Mouse (Mus musculus) embryonic stem cell, embryonic (primary cell): ENCODE data around the gene Henmt1.

Experiments used
- CTCF ChIA-PET, 4 experiments: fragments of 300-600 bp in 2 of 4; fragments of 350-600 bp in 2 of 4; sonication (Branson Sonifier 250); formaldehyde crosslinking; loops; one replicate each; lab custom pipeline; 2022; ENCODE audit warnings: inconsistent platforms in 2 of 4; lab: Charles Lee
- POLR2A ChIA-PET, 4 experiments: fragments of 300-600 bp in 2 of 4; fragments of 350-600 bp in 2 of 4; sonication (Branson Sonifier 250); formaldehyde crosslinking; loops; one replicate each; lab custom pipeline; 2022; ENCODE audit warnings: antibody characterized with exemption in 4 of 4, inconsistent platforms in 1 of 4; lab: Charles Lee

Henmt1 gene

DNA sequence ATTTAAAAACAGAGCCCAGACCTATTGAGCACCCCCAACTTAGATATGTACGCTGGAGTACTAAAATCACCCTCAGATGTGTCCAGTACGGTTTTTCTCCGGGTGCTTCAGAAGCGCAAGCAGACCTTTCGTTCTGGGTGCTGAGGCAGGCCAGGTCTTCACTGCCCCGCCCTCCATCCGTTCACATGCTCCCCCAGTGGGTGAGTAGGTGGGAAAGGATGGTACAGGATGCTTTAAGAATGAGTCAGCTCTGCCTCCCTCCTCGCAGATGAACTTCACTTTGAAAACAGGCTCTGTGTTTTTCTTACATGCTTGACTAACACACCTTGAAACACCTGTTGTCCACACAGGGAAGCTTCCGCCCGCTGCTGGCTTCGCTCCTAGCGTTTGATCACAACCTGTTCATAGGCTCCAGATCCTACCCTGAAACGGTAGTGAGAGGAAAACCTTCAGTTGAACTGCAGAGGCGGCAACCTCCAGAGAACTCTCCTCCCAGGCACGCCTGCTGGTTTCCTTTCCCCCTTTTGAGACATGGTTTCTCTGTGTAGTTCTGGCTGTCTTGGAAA, 35.3 kb downstream of the Henmt1 start:
- ChIA-PET POLR2A (no interaction called here), CTCF (interaction anchor here in 1 of 4 experiments (0.6 to 1.7 kb wide), 2 partner anchors 11 to 12 kb away, joined by 3 to 5 read pairs; no protein-coding TSS in a partner anchor)

DNA sequence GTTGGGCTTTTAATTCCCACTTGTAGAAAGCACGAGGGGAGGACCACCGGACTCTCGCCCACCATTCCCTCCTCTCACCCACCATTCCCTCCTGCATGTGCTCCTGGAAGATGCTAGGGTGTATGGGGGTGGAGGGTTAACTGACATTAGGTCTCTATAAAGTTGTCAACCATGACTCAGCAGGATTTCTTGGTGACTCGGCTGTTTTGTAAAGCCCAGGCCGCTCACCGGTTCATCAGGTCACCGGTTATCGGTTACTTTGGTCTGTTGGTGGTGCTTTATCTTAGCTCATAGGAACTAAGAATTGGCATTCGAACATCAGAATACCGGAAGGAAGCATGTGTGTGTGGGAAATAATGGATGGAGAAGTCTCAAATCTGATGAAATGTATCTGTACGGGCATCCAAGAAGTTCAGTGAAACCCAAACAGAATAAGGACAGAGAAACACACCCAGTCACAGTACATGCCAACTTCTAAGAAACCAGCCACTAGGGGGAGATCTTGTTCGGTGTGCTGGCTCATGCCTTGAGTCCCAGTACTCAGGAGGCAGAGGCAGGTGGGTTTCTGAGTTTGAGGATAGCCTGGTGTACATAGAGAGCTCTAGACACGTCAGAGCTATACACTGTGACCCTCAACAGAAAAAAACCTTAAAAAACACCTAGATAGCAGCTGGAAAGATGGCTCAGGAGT, 37.8 kb downstream of the Henmt1 start:
- ChIA-PET POLR2A (interaction anchor here in 2 of 4 experiments (0.6 kb wide), 2 partner anchors 67 to 439 kb away, joined by 3 to 5 read pairs; no protein-coding TSS in a partner anchor), CTCF (interaction anchor here in 3 of 4 experiments (0.5 to 1.6 kb wide), 7 partner anchors 13 to 514 kb away, joined by 3 to 4 read pairs (median 3); partner anchors contain the start of gene Fam102b (in 2 of the 3))

DNA sequence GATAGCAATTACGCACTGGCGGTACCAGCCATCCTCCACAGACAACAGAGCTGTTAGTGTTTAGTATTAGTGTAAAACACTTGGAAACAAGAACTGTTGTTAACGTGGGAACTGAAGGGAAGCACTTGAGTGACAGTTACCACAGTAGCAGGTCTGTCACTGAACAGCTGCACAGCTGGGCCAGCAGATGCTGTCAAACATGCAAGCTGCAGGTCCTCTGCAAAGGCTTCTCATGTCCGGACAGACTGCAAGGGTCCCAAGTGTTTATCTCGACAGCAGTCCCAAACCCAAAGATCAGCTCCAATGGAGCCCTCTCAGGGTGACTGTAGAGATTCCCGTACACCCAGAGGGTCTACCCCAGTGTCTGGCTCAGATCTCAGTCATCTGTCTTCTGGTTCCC, 42.3 kb downstream of the Henmt1 start:
- ChIA-PET CTCF (no interaction called here), POLR2A (interaction anchor here in 1 of 4 experiments (0.5 to 1.1 kb wide), 3 partner anchors 155 to 1029 kb away, joined by 3 to 4 read pairs (median 4); no protein-coding TSS in a partner anchor)

DNA sequence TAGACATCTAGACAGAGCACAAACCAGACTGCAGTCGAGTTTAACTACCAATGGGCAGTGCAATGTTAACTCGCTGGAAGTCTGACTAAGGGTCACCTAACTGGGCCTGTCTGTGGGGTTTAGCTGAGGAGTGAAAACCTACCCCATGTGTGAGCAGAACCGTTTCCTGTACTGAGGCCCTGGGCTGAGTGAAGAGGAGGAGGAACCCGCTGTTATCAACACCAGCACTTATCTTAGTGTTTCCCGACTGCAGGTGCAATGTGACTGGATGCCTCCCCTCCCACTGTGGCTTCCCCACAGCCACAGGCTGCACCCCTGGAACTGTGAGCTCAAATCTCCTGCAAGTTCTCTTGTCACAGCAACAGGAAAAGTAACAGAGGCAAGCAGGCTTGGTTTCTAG, 44.3 kb downstream of the Henmt1 start:
- CTCF ChIA-PET, result no interaction called here
- POLR2A ChIA-PET, result no interaction called here

DNA sequence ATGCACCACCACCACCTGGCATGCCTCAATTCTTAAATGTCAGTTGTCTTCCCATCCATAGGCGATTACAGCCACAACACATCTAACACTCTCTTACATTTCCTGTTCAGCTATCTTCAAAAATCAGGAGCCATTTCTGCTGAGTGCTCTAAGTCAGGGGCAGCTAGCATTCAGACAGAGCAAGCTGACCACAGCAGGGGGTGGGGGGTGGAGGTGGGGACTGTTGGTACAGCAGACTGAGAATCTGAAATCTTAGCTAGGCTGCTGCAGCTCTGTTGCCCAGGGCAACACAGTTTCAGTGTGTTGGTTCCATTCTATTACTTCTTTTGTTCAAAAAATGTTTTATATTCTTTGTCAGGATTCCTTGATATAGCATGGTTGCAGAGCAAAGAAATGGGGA, 46.9 kb downstream of the Henmt1 start:
- CTCF ChIA-PET, result interaction anchor here in 2 of 4 experiments (0.6 to 1.2 kb wide), 2 partner anchors 11 to 24 kb away, joined by 3 to 4 read pairs; no protein-coding TSS in a partner anchor
- POLR2A ChIA-PET, result no interaction called here

DNA sequence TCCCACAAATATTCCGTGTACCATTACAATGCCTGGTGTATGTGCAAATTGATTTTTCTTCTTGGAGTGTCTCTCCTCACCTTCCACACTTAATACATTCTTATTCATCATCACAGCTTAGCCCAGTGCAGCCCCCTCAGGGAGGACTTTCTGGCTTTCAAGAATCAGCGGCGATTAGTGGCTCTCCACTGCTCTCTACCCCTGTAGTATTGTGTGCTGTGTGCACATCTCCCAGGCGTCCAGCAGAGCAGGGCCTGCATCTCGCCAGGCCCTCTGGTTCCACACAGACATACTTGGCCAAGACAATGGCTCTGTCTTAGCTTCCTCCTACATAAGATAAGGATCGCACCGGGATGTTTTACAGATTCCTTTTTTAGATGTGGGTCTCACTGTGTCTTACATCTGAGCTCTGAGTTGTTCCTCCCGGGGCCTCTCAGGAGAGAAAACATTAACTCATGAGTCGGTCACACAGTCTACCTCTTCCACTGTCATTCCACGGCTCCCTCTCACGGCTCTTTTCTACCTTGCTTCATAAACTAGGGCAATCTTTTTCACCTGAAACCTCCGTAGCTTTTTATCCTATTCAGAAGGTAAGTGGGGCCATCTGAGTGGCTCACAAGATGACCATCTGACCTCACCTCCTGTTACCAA, 47.5 kb downstream of the Henmt1 start:
- ChIA-PET CTCF (no interaction called here), POLR2A (no interaction called here)

DNA sequence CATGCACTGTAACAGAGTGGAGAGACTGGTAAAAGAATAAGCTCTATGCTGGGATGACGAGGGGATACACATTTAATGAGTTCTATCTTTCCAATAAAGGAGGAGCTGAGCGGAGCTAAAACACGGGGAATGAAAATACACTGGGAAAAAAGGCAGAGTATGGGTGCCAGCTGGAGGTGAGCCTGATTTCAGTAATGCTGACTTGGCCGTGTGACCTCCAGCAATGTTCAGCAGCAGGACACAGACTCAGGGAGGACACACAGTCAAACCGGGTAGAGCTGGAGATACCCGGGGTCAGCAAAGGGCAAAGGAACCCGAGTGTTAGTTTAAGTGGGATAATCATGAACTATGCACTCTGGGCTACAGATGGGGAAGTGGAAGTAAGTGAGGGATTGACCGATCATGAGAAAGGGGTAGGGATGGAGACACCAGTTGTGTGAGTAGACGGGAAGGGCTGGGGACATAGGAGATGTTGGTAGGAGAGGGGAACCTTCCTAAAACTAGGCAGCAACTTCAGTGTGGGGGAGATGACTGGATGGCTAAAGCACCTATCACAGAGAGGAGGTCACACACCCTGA, 50.4 kb downstream of the Henmt1 start:
- POLR2A ChIA-PET, result no interaction called here
- CTCF ChIA-PET, result no interaction called here

DNA sequence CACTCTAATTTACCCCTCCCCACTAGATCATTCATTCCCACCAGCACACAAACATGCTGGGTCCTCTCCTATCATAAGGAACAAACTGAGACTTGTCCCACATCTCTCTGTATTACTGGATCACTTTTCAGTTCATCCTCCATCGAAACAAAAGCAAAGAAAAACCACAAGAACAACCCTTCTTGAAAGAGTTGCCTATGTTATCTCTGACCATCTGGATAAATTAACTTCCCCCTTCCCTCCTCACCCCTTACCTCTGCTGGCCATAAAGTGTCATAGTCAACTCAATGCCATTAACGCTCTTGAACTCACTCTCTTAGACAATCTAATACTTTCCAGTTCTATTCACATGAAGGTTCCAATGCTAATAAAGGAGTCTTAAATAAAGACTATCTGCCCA, 54.8 kb downstream of the Henmt1 start:
- POLR2A ChIA-PET, result no interaction called here
- CTCF ChIA-PET, result no interaction called here

DNA sequence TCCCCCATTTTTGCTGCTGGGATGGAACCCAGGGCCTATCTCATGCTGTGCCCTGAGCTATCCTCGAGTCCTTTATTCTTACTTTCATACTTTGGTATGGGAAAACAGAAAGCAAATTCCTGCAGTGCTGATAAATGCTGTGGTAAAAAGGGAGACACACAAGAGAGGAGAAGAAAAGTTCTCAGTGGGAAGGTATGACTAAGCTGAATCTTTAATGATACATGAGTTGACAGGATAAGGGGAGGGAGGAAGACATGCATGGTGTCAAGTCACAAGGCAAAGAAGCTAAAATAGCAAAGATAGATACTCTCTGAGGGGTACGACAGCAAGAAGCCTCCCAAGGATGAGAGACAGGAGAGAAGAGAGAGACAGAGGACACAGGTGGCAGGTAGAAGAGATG, 55.7 kb downstream of the Henmt1 start:
- ChIA-PET CTCF (no interaction called here), POLR2A (no interaction called here)

DNA sequence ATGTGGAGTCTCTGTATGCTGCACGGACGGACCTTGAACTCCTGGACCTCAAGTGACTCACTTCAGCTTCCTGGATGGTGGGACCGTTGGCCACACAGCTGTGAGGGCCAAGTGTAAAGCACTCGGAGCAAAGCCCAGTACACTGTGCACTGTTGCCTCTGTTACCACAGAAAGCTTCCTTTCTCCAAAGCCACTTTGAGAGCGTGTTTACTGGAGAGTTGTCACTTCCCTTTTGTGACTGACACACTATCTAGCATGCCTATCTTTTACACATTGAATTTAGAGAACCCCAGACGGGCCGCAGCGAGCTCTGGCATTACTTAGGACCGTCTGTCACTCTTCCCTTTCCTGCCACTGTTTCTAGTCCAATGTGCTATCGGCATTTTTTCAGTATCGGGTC, 57.6 kb downstream of the Henmt1 start:
- ChIA-PET CTCF (interaction anchor here in 1 of 4 experiments (1.7 kb wide), 1 partner anchor 32 kb away, joined by 3 read pairs; no protein-coding TSS in a partner anchor), POLR2A (no interaction called here)

DNA sequence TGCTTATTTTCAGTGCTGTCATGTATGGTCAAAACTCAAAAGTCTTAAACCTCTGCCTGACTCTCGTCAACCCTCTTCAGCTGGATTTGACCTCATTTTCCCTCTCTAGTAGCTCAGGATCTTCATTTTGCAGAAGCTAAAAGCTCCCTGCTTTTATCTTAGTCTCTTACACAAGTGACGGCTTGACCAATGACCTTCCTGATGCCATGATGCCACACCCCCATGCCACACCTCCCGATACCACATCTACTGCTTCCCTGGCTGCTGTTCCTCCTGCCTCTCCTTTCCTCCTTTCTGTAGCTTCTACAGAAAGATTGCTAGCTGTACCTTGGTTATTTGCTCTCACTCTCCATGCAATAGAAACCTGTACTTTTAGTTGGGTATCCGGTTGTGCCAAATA, 58.1 kb downstream of the Henmt1 start:
- CTCF ChIA-PET, result interaction anchor here in 2 of 4 experiments (0.6 to 1.7 kb wide), 2 partner anchors 11 to 33 kb away, joined by 3 to 4 read pairs; no protein-coding TSS in a partner anchor

DNA sequence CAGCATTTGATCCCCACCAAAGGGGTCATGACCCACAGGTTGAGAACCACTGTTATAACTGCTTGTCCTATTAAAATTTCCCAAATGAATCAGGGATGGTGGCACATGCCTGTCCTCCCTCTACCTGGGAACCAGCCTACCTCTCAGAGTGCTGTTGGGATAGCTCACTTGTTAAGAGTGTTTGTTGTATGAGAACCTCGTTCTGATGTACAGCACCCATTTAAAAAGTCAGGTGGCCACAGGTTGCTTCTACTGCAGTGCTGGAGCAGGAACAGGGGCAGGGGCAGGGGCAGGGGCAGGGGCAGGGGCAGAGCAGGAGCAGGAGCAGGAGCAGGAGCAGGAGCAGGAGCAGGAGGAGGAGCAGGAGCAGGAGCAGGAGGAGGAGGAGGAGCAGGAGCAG, 59.5 kb downstream of the Henmt1 start:
- ChIA-PET POLR2A (no interaction called here), CTCF (interaction anchor here in 1 of 4 experiments (0.7 kb wide), 1 partner anchor 36 kb away, joined by 10 read pairs; no protein-coding TSS in a partner anchor)

More for the DNA sequence above, 58.1 kb downstream of the Henmt1 start:
- POLR2A ChIA-PET, result no interaction called here

DNA sequence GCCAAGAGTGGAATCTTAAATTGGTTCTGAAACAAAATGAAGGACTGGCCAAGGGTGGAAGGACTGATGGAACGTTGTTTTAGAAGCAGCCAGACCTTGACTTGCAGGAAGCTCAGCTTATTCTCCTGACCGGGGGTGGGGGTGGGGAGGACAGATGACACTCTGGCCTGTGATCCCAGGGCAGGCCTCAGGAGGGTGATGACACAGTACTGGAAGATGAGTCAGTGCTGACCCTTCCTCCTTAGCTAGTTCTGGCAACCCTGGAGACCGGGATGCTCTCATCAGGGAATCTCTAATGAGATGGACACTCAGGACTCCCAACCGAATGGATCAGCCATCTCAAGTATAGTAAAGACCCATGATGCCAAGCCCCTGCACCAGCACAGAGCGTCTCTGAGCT, 66.1 kb downstream of the Henmt1 start:
- ChIA-PET POLR2A (no interaction called here), CTCF (no interaction called here)

DNA sequence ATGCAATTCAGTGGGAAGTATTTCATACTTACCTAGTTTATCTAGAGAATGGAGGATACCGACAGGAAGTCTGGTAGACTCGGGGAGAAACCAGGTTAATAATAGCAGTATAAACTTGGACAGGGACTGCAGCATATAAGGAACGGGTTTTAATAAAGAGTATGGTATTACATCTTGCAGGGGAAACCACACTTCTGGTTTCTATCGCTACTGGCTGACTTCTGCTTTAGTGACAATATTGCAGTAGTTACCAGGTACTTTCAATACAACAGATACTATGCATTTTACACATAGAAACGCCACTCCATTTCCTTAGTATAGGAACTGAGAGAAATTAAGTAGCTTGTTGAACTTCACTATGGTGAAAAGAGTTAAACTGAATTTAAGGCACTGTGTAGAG, 68.5 kb downstream of the Henmt1 start:
- ChIA-PET POLR2A (no interaction called here), CTCF (no interaction called here)
